Mouse (Mus musculus) ES-E14 (cell line): Measurements from ENCODE around the gene Ugt1a10. TPM values are rescaled to one million over a fixed set of nuclear protein-coding genes. Genes with fewer than 3 reads are reported as not detected.
A peak's percentile ranks its signal among the peaks of the same experiment; 100 is the strongest.

Experiments used
- DNase-seq: peaks from one replicate; pipeline ENCODE4 v3.0.0-alpha.2; 2013; ENCODE audit warnings: low read depth, low spot score
- H3K27ac ChIP-seq: 2 replicates; pipeline ENCODE4 v1.5.1; 2012; ENCODE audit warnings: low read depth, mild to moderate bottlenecking, low read length, moderate library complexity, mixed read lengths; ENCODE audit not compliant: poor library complexity, insufficient read depth, severe bottlenecking
- H3K36me3 ChIP-seq: 2 replicates; pipeline ENCODE4 v1.6.1; 2012; ENCODE audit warnings: mild to moderate bottlenecking, low read length, moderate library complexity, mixed read lengths; ENCODE audit not compliant: control insufficient read depth, poor library complexity, insufficient read depth, severe bottlenecking
- H3K4me1 ChIP-seq, 2 experiments: fragments of 150-350 bp in 1 of 2; sonication (generic) in 1 of 2; 2 replicates each; pipeline ENCODE4 v1.6.1; 2012; ENCODE audit warnings: low read length in 2 of 2, mild to moderate bottlenecking in 1 of 2, mixed read lengths in 1 of 2; ENCODE audit not compliant: control insufficient read depth in 2 of 2, insufficient read depth in 2 of 2, poor library complexity in 1 of 2
- H3K4me3 ChIP-seq, 2 experiments: fragments of 150-350 bp in 1 of 2; sonication (generic) in 1 of 2; 2 replicates each; pipeline ENCODE4 v1.5.1; 2012; ENCODE audit warnings: low read length in 2 of 2, low read depth in 1 of 2, mild to moderate bottlenecking in 1 of 2, mixed read lengths in 1 of 2; ENCODE audit not compliant: insufficient read depth in 1 of 2, poor library complexity in 1 of 2, severe bottlenecking in 1 of 2
- H3K9ac ChIP-seq: 2 replicates; pipeline ENCODE4 v1.6.1; 2012; ENCODE audit warnings: low read depth, mild to moderate bottlenecking, low read length, mixed read lengths; ENCODE audit not compliant: poor library complexity, insufficient read depth, severe bottlenecking
- H3K9me3 ChIP-seq: fragments of 150-350 bp; sonication (generic); 2 replicates; pipeline ENCODE4 v1.6.1; 2012; ENCODE audit warnings: low read depth, mild to moderate bottlenecking, low read length; ENCODE audit not compliant: control insufficient read depth, insufficient read depth
- CHD2 ChIP-seq: IDR thresholded peaks from 2 replicates; pipeline ENCODE4 v1.6.1; 2014; ENCODE audit warnings: mild to moderate bottlenecking, low read depth, low read length, inconsistent platforms
- HCFC1 ChIP-seq: IDR thresholded peaks from 2 replicates; pipeline ENCODE4 v1.6.1; 2012; ENCODE audit warnings: low read length, inconsistent platforms, borderline replicate concordance; ENCODE audit not compliant: insufficient read depth
- MAFK ChIP-seq: IDR thresholded peaks from 2 replicates; pipeline ENCODE4 v1.6.1; 2014; ENCODE audit warnings: mild to moderate bottlenecking, low read depth, low read length, inconsistent platforms; ENCODE audit not compliant: insufficient read depth
- ZC3H11A ChIP-seq: IDR thresholded peaks from 2 replicates; pipeline ENCODE4 v1.6.1; 2012; ENCODE audit warnings: low read depth, mild to moderate bottlenecking, inconsistent platforms, low read length, borderline replicate concordance
- ZNF384 ChIP-seq: IDR thresholded peaks from 2 replicates; pipeline ENCODE4 v1.6.1; 2012; ENCODE audit warnings: low read depth, low read length, inconsistent platforms
- in situ Hi-C, 2 experiments: fragments of 600-800 bp; cut with MboI; formaldehyde crosslinking; loops; one replicate each; pipeline ENCODE4 v1.15.1; 2025; ENCODE audit warnings: low sequenced_read_pairs in 2 of 2, inconsistent platforms in 1 of 2; ENCODE audit not compliant: unreplicated experiment in 2 of 2
- total RNA-seq: library from RNA; depleted of rRNA; stranded (reverse); fragments of 300-350 nt; gene quantifications from 2 replicates; pipeline ENCODE4 v1.2.3, GENCODE M21; 2012

Ugt1a10 gene
- total RNA-seq, 1 experiment = not detected

GRCm38 (mm10) chr1:88256886-88257663 lies 201.9 kb downstream of the Ugt1a10 start:
- no peak for DNase-seq
- in situ Hi-C loops = no loop called here

GRCm38 (mm10) chr1:88257681-88258080 lies 202.5 kb downstream of the Ugt1a10 start:
- Histone ChIP-seq H3K9me3 (no peaks in the 10 kb centered on the region), H3K27ac (no peak overlapping the region), H3K36me3 (peaks cover 8% of the 10 kb centered on the region), H3K9ac (no peak overlapping the region), H3K4me3 (no peak overlapping the region), H3K4me1 (peaks cover 2% of the 10 kb centered on the region in 2 experiments; a peak in 1 of 4 replicates)
- in situ Hi-C loops = no loop called here
- TF ChIP-seq ZNF384 = no peak
- no peak for TF ChIP-seq ZC3H11A
- DNase-seq = no peak

More at GRCm38 (mm10) chr1:88256886-88257663, 201.9 kb downstream of the Ugt1a10 start:
- Histone ChIP-seq H3K36me3 (peaks cover 6% of the 10 kb centered on the region; the same call in 1 of the 2 replicates), H3K4me1 (no peaks in the 10 kb centered on the region), H3K27ac (no peak overlapping the region), H3K9me3 (no peaks in the 10 kb centered on the region), H3K4me3 (no peak overlapping the region), H3K9ac (no peak overlapping the region)
- no peak for TF ChIP-seq CHD2
- TF ChIP-seq ZC3H11A = no peak
- TF ChIP-seq ZNF384 = no peak
- no peak for TF ChIP-seq MAFK
- TF ChIP-seq HCFC1 = no peak

GRCm38 (mm10) chr1:88258361-88258760 lies 203.2 kb downstream of the Ugt1a10 start:
- in situ Hi-C loops = no loop called here
- Histone ChIP-seq H3K4me1 (peaks cover 3 to 4% of the 10 kb centered on the region in 2 experiments; a peak in 2 of 4 replicates), H3K4me3 (no peak overlapping the region), H3K9me3 (no peaks in the 10 kb centered on the region), H3K36me3 (peaks cover 14% of the 10 kb centered on the region), H3K9ac (no peak overlapping the region), H3K27ac (no peak overlapping the region)
- no peak for DNase-seq
- TF ChIP-seq MAFK (no peak), CHD2 (no peak), ZNF384 (no peak), ZC3H11A (no peak), HCFC1 (no peak)

GRCm38 (mm10) chr1:88258881-88259642 lies 203.9 kb downstream of the Ugt1a10 start:
- no peak overlapping the region for H3K27ac ChIP-seq
- in situ Hi-C loops = no loop called here
- no peaks in the 10 kb centered on the region for H3K9me3 ChIP-seq
- no peak overlapping the region for H3K9ac ChIP-seq
- peaks cover 19% of the 10 kb centered on the region for H3K36me3 ChIP-seq
- peaks cover 3 to 4% of the 10 kb centered on the region in 2 experiments; a peak in 2 of 4 replicates for H3K4me1 ChIP-seq
- no peak for DNase-seq
- no peak for TF ChIP-seq CHD2
- peak; percentile 96 for TF ChIP-seq ZNF384
- no peak for TF ChIP-seq MAFK
- no peak for TF ChIP-seq HCFC1
- H3K4me3 ChIP-seq = no peak overlapping the region
